Mouse (Mus musculus) spleen, adult 2 months (tissue): ENCODE data around the gene Polr2j.

ENCODE experiments used
- CTCF ChIP-seq: fragments of 200-500 bp; IDR thresholded peaks from 2 replicates; pipeline ENCODE4 v1.5.1; 2011; ENCODE audit warnings: mild to moderate bottlenecking, inconsistent platforms; ENCODE audit not compliant: insufficient read depth, insufficient read length, insufficient replicate concordance; ENCODE audit errors: extremely low read depth
- POLR2A ChIP-seq: fragments of 200-500 bp; IDR thresholded peaks from 2 replicates; pipeline ENCODE4 v1.6.1; 2011; ENCODE audit warnings: low read depth, low read length, inconsistent platforms

GRCm38 (mm10) chr5:136115891-136116783 is at the start of gene Polr2j:
- TF ChIP-seq CTCF, result peak; percentile 97
- TF ChIP-seq POLR2A, result peak; percentile 78
